ENCODE assay signal across 25 mouse cellular contexts in the genomic region with DNA sequence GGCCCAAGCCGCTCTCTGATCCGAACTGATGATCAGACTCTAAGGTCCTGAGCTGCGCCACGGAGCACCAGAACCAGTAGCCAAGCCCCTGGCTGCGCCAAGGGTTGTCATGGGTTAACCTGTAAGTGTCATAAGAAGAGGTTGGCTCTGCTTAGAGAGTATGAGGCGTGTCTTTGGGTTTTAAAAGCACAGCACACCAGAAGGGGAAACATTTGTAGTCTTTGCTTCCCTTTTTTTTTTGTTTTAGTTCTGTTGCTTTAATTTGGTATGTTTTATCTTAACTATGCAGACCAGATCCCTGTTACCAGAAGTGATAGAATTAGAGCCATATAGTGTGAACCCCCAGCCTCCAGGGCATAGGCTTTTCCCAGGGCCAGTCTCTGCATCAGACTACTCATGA. TPM values are rescaled to one million over a fixed set of nuclear protein-coding genes. Genes with fewer than 3 reads are reported as not detected.
DNase-seq lines count a peak whose midpoint lies in the region; ATAC-seq lines count a peak whose summit lies in the region.
"Had no signal": no experiment of that assay in that cellular context is flagged by ENCODE, and none has a peak within 500 bp of the region (broad histone marks: within the 10 kb centered on the region; RNA-seq: fewer than 3 reads in every experiment).

No protein-coding gene starts in this region.

- H3K27ac ChIP-seq in midbrain, embryonic 11.5 days (ENCODE audit: low read depth, low read length), result no peak overlapping the region
- no peak overlapping the region for H3K27ac ChIP-seq in midbrain, embryonic 13.5 days
- H3K27ac ChIP-seq in midbrain, embryonic 14.5 days (replicated peaks; ENCODE audit: low read depth, low read length), result no peak overlapping the region
- H3K27ac ChIP-seq: forebrain, embryonic 10.5 days; forebrain, embryonic 13.5 days; heart, embryonic 15.5 days; hindbrain, embryonic 12.5 days; hindbrain, embryonic 15.5 days had no signal

- H3K4me1 ChIP-seq in midbrain, embryonic 11.5 days (ENCODE audit: control insufficient read depth, insufficient read depth, low read length), result peaks cover 14% of the 10 kb centered on the region
- peaks cover 18% of the 10 kb centered on the region for H3K4me1 ChIP-seq in midbrain, embryonic 13.5 days (replicated peaks)
- H3K4me1 ChIP-seq in megakaryocyte, embryonic 14.5 days, result peaks cover 98% of the 10 kb centered on the region
- peaks cover 10% of the 10 kb centered on the region for H3K4me1 ChIP-seq in midbrain, embryonic 14.5 days (ENCODE audit: control insufficient read depth, insufficient read depth, low read length)
- H3K4me1 ChIP-seq: hindbrain, embryonic 15.5 days had no signal

- ATAC-seq in midbrain, embryonic 11.5 days (ENCODE audit: low FRiP score), result no peak
- no peak for ATAC-seq in midbrain, embryonic 13.5 days
- ATAC-seq in granulocyte monocyte progenitor cell, adult 5-6 weeks (replicated peaks; ENCODE audit: poor library complexity, severe bottlenecking), result peak; percentile 61
- no peak for ATAC-seq in midbrain, embryonic 14.5 days (ENCODE audit: low FRiP score, low TSS enrichment)
- ATAC-seq: forebrain, embryonic 13.5 days; forebrain, embryonic 16.5 days had no signal

- H3K4me2 ChIP-seq in midbrain, embryonic 11.5 days, result no peak overlapping the region
- H3K4me2 ChIP-seq in midbrain, embryonic 13.5 days (replicated peaks), result no peak overlapping the region
- no peak overlapping the region for H3K4me2 ChIP-seq in midbrain, embryonic 14.5 days (ENCODE audit: low read length)
- H3K4me2 ChIP-seq: forebrain, embryonic 13.5 days; heart, embryonic 12.5 days; heart, embryonic 15.5 days; hindbrain, embryonic 12.5 days; hindbrain, embryonic 15.5 days had no signal

- H3K9ac ChIP-seq in midbrain, embryonic 11.5 days (ENCODE audit: low read length), result no peak overlapping the region
- H3K9ac ChIP-seq in midbrain, embryonic 13.5 days (replicated peaks), result no peak overlapping the region
- no peak overlapping the region for H3K9ac ChIP-seq in midbrain, embryonic 14.5 days (replicated peaks; ENCODE audit: low read length)
- H3K9ac ChIP-seq: forebrain, embryonic 13.5 days; heart, embryonic 12.5 days; heart, embryonic 15.5 days; hindbrain, embryonic 12.5 days; hindbrain, embryonic 15.5 days had no signal

- no peak overlapping the region for H3K4me3 ChIP-seq in midbrain, embryonic 11.5 days (ENCODE audit: low read depth, low read length)
- H3K4me3 ChIP-seq in midbrain, embryonic 13.5 days (replicated peaks), result no peak overlapping the region
- peak overlapping the region; percentile 62 for H3K4me3 ChIP-seq in megakaryocyte, embryonic 14.5 days (replicated peaks)
- no peak overlapping the region for H3K4me3 ChIP-seq in midbrain, embryonic 14.5 days (replicated peaks; ENCODE audit: low read depth, low read length)
- H3K4me3 ChIP-seq: forebrain, embryonic 10.5 days; forebrain, embryonic 13.5 days; heart, embryonic 12.5 days; heart, embryonic 15.5 days; hindbrain, embryonic 12.5 days; hindbrain, embryonic 15.5 days had no signal

- peak; percentile 23 for DNase-seq in midbrain, embryonic 11.5 days (ENCODE audit: low spot score, missing footprints)
- DNase-seq in gastrocnemius, adult 8-10 months (ENCODE audit: low spot score in 2 of 2), result no peak
- no peak for DNase-seq in spleen, postnatal 4 days (ENCODE audit: low spot score in 2 of 2)
- DNase-seq in midbrain, embryonic 14.5 days, result no peak
- no peak for DNase-seq in retina, embryonic 14.5 days (ENCODE audit: low spot score)
- DNase-seq: adrenal gland, adult 2 months; adrenal gland, postnatal 14 days; cerebellum, adult 11-12 months; cerebellum, adult 8-10 months; cerebellum, postnatal 10 days; cerebellum, postnatal 36 days; gastrocnemius, postnatal 14 days; heart, adult 18-20 months; heart, postnatal 10 days; heart, postnatal 4 days had no signal

- 92% methylated on average over 6 of the region's 6 CpGs for WGBS in midbrain, embryonic 11.5 days
- 94% methylated on average over 6 of the region's 6 CpGs for WGBS in midbrain, embryonic 13.5 days
- WGBS in midbrain, embryonic 14.5 days, result 93% methylated on average over 6 of the region's 6 CpGs

- H3K36me3 ChIP-seq in midbrain, embryonic 11.5 days (ENCODE audit: control insufficient read depth, insufficient read depth, low read length), result peaks cover 6% of the 10 kb centered on the region; the same call in 1 of the 2 replicates
- peaks cover 45% of the 10 kb centered on the region for H3K36me3 ChIP-seq in midbrain, embryonic 13.5 days
- H3K36me3 ChIP-seq in megakaryocyte, embryonic 14.5 days (replicated peaks; ENCODE audit: low read length), result peaks cover 69% of the 10 kb centered on the region
- H3K36me3 ChIP-seq in midbrain, embryonic 14.5 days (ENCODE audit: control insufficient read depth, insufficient read depth, low read length), result peaks cover 15% of the 10 kb centered on the region
- H3K36me3 ChIP-seq: heart, embryonic 12.5 days; heart, embryonic 15.5 days; hindbrain, embryonic 15.5 days had no signal

- no peaks in the 10 kb centered on the region for H3K9me3 ChIP-seq in midbrain, embryonic 11.5 days (ENCODE audit: control insufficient read depth, low read length)
- H3K9me3 ChIP-seq in midbrain, embryonic 13.5 days, result no peaks in the 10 kb centered on the region
- no peaks in the 10 kb centered on the region for H3K9me3 ChIP-seq in megakaryocyte, embryonic 14.5 days
- H3K9me3 ChIP-seq in midbrain, embryonic 14.5 days (ENCODE audit: control insufficient read depth, low read length), result no peaks in the 10 kb centered on the region
- H3K9me3 ChIP-seq: forebrain, embryonic 10.5 days; forebrain, embryonic 13.5 days; heart, embryonic 12.5 days; heart, embryonic 15.5 days; hindbrain, embryonic 12.5 days; hindbrain, embryonic 15.5 days had no signal

- no peaks in the 10 kb centered on the region for H3K27me3 ChIP-seq in midbrain, embryonic 11.5 days (ENCODE audit: control insufficient read depth, insufficient read depth, low read length)
- no peaks in the 10 kb centered on the region for H3K27me3 ChIP-seq in midbrain, embryonic 13.5 days
- peaks cover 2% of the 10 kb centered on the region for H3K27me3 ChIP-seq in megakaryocyte, embryonic 14.5 days (replicated peaks)
- no peaks in the 10 kb centered on the region for H3K27me3 ChIP-seq in midbrain, embryonic 14.5 days (ENCODE audit: control insufficient read depth, insufficient read depth, low read length)
- H3K27me3 ChIP-seq: forebrain, embryonic 13.5 days; hindbrain, embryonic 12.5 days; hindbrain, embryonic 15.5 days had no signal

RNA-seq across cellular contexts. Expression of a gene that starts 6.6 kb away (rescaled TPM):
- 44.2 and 46.0 TPM in 2 replicates for polyA plus RNA-seq in midbrain, embryonic 11.5 days (2014; fragmentation: Nextera tagmentation; extraction: Ambion mirVana)
- 130 and 141 TPM in 2 replicates for polyA plus RNA-seq in midbrain, embryonic 13.5 days (2015; fragmentation: Nextera tagmentation; extraction: Ambion mirVana)
- total RNA-seq in granulocyte monocyte progenitor cell, adult 5-6 weeks (2014; fragmentation: Nextera tagmentation), result 19.5 and 19.8 TPM in 2 replicates
- total RNA-seq in granulocyte monocyte progenitor cell, adult 5-6 weeks (2017), result 16.2 and 16.4 TPM in 2 replicates
- 57.1 and 57.7 TPM in 2 replicates for polyA plus RNA-seq in megakaryocyte, embryonic 14.5 days (2012; ENCODE audit: insufficient read depth, low replicate concordance)
- total RNA-seq in gastrocnemius, adult 8-10 months (2022), result 10 to 100 TPM; 12.1 to 19.6 (median 16.5) TPM
- 173 and 174 TPM in 2 replicates for polyA plus RNA-seq in midbrain, embryonic 14.5 days (2014; fragmentation: Nextera tagmentation; extraction: Ambion mirVana)
